Mouse (Mus musculus) cerebellum, adult 2 months (tissue): Measurements from ENCODE around the gene Srsf9.

Experiments
- CTCF ChIP-seq: fragments of 200-500 bp; IDR thresholded peaks from 2 replicates; pipeline ENCODE4 v1.5.1; 2011; ENCODE audit warnings: low read depth, mild to moderate bottlenecking, control low read depth, low read length, moderate library complexity, borderline replicate concordance; ENCODE audit not compliant: insufficient read depth
- POLR2A ChIP-seq: fragments of 200-500 bp; IDR thresholded peaks from 2 replicates; pipeline ENCODE4 v1.6.1; 2011; ENCODE audit warnings: low read length, control low read depth, borderline replicate concordance; ENCODE audit not compliant: insufficient read depth

GRCm38 (mm10) chr5:115333626-115334025 lies 6.6 kb downstream of the Srsf9 start:
- TF ChIP-seq CTCF (no peak), POLR2A (no peak)
